Mouse (Mus musculus): Measurements from ENCODE around the gene Ugt1a8.
"Not testable (repeated sequence)": the region's sequence is repeated elsewhere in the genome, so short reads cannot be mapped to it uniquely, and the experiment has no call there.

The Ugt1a8 gene

DNA sequence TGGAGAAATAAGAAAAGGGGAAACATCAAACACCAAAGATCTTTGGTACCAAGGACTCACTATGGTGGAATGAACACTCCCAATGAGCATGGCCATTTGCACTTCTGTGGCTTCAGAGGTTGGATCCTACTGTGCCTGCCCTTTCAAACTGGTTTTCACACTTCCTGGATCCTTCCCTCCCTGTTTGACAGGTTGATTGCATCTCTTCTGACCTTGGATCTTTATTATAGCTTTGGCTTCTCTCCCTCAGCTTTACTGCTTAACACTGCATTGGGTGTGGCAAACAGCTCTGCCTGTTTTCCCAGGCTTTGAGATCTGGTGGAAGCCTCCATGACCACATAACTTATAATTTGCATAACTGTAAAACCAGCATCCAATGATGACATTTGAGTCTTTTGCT lies 132.7 kb downstream of the Ugt1a8 start:
- DNase-seq (ENCODE audit: low spot score in 2 of 2) = peak in 1 of 2 experiments; percentile 63

DNA sequence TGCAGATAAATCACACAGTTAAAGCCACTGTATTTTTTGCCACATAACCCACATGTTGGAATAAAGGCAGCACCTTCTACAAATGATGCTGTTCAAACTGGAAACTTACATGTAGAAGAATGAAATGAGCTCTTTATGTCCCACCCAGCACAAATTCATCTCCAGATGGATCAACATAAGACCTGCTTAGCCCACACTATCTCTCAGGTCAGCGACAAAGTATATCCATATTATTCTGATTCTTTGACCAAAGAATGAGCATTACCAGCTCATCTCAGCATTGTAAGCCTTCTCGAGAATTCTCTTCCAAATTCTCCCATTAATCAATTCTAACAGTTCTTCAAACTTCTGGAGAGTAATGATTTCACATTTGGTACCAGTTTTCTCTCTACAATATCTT lies 134.6 kb downstream of the Ugt1a8 start:
- DNase-seq (ENCODE audit: low spot score in 2 of 2) = peak in 1 of 2 experiments; percentile 0

DNA sequence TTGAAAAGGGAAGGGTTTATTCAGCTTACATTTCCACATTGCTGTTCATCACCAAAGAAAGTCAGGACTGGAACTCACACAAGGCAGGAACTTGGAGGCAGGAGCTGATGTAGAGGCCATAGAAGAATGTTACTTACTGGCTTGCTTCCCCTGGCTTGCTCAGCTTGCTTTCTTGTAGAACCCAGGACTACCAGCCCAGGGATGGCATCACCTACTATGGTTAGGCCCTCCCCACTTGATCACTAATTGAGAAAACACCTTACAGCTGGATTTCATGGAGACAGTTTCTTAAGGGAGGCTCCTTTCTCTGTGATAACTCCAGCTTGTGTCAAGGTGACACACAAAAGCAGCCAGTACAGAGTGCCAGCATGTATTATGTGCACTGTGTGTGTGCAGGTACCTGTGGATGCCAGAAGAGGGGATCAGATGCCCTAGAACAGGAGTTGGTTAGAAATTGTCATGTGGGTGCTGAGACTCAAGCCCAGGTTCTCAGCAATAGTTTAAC lies 135.4 kb downstream of the Ugt1a8 start:
- DNase-seq (ENCODE audit: low spot score in 2 of 2) = peak in 1 of 2 experiments; percentile 60

DNA sequence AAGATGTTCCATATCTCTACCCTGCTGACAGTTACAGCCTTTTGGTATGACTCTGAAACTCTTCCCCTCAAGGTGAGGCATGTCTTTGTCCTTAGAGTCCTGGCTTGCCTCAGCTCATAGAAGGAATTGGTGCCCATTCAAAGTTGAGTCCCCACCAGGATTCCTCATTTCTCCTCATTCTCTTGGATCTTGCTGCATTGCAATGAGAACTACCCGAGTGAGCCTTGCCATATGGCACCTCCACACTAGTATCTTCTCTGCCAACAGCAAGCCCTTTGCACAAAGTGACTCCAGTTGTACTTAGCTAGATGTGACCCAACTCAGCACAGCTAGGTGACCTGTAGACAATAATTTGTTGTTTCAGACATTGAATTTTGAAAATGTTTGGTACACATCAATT lies 136.0 kb downstream of the Ugt1a8 start:
- DNase-seq (ENCODE audit: low spot score in 2 of 2) = peak in 1 of 2 experiments; percentile 70

DNA sequence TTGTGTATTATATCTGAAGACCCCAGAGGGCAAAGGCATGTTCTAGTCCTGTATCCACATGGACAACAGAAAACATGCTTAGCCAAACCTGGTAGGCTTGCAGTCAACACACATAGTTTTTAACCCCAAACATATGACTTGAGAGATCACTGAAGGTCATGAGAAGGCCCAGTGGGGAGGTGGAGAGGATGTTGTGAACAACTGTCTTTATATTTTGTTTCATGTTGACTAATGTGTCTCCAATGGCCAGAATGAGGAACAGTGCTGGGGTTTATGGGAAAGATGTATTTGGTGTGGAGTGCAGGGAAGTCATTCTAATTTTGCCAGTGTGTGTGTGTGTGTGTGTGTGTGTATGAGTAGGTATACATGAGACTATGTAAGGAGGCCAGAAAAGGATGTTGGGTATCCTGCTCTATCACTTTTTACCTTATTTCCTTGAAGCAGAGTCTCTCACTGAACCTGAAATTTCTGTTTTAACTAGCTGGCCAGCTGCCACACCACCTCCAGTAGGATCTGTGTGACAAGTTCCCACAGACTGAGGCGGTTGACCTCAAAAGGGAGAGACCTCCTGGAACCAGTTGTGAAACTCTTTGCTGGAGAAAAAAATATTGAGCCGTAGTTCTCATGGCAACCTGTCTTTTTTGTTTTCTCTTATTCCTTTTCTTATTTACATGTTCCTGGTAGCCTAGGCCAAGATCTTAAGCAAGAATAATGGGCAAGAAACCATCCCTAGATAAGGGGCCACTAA lies 136.6 kb downstream of the Ugt1a8 start:
- DNase-seq (ENCODE audit: low spot score in 2 of 2) = peak in 1 of 2 experiments; percentile 77

DNA sequence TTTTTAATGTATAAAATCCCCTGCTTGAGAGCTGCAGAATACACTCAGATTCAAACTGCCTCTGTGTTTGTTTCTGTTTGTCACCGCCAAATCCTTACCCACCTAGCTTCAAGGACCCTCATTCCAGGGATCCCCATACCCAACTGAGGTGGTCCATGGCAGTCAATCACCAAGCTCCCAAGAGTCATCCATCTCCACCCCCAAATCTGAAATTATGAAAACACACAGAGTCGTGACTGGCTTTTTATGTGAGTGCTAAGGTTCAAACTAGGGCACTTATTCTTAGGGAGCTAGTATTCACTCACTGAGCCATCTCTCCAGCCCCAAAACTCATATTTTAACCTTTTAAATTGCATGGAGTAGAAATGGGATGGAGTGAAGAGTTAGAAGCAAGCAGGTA lies 137.7 kb downstream of the Ugt1a8 start:
- not testable (repeated sequence) for DNase-seq (ENCODE audit: low spot score in 2 of 2)

DNA sequence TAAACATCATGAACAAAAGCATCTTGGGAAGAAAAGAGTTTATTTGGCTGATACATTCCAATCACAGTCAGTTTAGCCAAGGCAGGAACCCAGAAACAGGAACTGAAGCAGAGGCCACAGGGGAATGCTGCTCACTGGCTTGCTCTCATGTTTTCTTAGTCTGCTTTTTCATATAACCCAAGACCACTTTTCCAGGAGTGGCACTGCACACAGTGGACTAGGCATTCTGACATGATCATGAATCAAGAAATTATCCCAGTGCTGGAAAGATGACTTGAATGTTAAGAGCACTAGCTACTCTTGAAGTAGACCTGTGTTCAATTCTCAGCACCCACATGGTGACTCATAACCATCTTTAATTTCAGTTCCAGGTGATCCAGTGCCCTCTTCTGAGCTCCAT lies 138.1 kb downstream of the Ugt1a8 start:
- no peak for DNase-seq (ENCODE audit: low spot score in 2 of 2)

DNA sequence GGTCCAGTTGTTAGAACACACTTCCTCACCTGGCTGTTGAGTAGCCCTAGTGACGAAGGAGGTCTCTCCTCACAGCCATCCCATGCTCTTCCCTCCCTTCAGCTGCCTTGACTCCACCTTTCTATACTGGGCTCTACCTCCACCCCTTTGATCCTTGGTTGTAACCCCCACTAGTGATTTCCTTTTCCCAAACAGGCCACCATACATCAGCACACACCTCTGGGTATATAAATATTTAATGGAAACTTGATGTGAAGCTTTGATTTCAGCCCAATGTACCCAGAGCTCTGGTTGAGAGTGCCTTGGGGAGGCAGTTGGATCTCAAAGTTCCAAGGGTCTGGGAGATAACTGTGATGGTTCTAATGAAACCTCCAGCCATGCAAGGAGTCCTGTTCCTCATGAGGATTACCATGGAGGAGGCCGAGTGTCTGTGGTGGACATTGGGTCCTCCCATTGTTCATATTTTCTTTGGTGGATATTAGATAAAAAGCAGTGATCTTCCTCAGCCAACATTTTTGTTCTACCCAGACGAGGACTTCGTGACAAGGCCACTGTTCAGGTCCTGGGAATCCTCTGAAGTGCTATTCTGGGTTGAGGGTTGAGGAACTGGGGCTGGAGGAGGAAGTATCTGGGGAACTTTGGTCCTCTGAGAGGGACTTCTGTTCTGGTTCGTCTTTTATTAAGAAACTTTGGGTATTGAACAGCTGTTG lies 139.2 kb downstream of the Ugt1a8 start, which contains the start of gene Mroh2a:
Mroh2a (plus strand) TSS at position 317 of the 710 bp plus-strand sequence.
- DNase-seq (ENCODE audit: low spot score in 2 of 2) = peak; percentile 18 to 65

DNA sequence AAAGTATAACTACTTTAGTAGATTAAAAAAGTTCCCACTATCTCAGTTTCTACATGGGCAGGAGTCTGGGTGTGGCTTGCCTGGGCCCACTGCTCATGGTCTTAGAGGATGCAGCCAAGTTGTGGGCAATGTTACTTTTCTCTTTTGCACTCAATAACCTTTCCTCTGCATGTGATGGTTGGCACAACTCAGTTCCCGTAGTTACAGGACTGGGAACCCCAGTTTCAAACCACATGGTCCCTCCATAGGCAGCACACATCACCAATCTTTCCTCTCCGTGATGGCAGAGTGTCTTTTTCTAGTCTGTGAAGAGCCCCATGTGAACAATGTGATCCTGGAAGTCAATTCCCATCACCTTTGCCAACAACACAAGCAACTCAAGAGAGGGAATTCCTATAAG lies 139.9 kb downstream of the Ugt1a8 start:
- peak in 1 of 2 experiments; percentile 62 for DNase-seq (ENCODE audit: low spot score in 2 of 2)

DNA sequence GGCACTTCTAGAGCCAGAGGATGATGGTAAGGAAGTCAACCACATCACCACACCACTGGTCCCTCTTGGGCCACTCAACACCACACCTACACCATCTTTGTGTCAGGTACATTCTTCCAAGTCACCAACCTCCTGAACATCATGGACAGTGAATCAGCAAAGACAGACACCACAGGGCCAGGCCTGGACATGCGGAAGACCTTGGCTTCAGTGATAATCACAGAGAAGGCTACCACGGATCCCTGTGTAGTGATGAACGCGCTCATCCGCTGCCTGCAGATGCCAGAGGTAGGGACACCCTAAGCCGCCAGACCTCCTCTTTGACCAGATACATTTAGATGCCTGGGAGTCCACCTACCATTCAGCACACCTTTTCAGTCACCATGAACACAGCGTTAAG lies 140.5 kb downstream of the Ugt1a8 start:
- peak in 1 of 2 experiments; percentile 76 for DNase-seq (ENCODE audit: low spot score in 2 of 2)

DNA sequence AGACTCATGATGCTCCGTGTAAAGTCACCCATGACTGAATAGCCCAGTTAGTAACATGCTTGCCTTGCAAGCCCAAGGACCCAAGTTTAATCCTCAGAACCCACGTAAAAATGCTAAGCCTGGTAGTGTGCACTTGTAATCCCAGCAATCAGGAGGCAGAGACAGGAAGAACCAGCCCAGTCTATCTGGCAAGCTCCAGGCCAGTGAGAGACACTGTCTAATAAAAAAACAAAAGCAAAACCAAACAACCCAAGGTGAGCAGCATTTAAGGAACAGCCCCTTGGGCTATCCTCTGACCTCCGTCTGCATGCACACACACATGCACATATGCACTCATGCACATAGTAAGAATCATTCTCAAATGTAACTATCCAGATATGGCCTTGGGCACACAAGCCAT lies 142.0 kb downstream of the Ugt1a8 start:
- peak; percentile 23 to 62 for DNase-seq (ENCODE audit: low spot score in 2 of 2)

DNA sequence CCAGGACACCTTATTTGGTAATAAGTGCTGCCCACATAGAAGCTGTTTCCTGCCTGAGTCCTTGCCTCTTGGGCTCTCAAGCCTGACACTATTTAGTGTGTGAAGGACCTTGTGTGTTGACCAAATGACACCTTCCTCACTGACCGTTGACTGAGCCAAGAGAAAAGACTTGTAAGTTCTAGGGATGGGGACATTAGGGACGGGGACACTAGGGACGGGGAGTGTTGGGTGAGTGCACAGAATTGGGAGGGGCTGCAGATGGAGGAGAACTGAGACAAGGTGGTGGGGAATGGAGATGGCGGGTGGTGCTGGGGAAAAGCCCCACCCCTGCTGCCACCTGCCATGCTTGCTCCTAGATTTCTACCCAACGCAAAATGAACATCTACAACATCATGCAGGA lies 142.4 kb downstream of the Ugt1a8 start:
- peak; percentile 52 to 82 for DNase-seq (ENCODE audit: low spot score in 2 of 2)

DNA sequence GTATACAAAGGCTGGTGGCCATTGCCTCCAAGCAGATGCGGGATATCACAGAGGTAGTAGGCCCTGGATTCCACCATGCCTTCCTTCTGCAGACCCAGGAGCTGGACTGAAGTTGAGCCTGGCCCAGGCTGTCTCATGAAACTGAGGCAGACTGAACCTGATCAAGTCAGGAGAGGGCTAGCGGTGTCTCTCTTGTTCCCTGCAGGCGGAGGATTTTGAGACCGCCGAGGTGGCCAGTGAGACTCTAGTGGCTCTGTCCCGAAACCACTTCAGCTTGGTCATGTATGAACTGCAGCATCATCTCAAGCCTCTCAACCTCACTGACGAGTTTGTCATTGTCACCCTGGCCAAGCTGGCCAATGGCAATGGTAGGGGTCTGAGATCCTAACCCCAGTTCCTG lies 142.8 kb downstream of the Ugt1a8 start:
- peak; percentile 38 to 79 for DNase-seq (ENCODE audit: low spot score in 2 of 2)

DNA sequence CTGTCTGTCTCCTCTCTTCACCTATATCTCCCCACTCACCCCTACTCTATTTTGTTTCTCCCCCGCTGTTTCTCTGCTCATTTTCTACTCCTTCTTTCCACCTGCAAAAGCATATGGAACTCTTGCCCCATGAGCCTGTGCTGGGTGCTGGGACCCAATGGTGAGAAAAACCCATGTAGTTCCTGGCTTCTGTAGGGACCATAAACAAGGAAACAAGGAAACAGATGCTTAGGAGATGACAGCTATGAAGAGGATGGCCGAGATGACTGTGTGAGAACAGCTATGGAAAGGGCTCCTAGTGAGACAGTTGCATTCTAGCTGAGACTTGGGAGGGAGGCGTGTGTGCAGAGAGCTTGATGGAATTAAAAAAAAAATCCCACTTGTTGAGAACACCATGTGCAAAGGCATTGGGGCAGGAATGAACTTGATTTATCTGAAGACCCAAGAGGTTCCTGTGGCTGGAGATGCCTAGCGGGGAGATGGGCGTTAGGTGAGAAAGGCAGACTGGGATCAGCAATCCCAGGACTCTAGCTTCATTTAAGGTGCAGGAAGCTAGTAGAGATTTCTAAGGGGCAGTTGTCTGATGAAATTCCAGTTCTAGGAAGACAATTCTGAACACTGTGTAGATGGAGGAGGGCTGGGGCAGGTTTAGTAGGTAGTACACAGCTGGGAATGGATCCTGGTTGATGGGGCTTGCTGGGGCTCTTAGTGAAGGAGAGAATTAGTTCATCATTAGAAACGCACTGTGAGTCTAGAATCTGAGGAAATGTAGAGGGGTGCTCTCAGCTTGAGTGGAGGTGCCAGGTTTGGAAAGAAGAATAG lies 143.6 kb downstream of the Ugt1a8 start:
- peak; percentile 19 to 65 for DNase-seq (ENCODE audit: low spot score in 2 of 2)

DNA sequence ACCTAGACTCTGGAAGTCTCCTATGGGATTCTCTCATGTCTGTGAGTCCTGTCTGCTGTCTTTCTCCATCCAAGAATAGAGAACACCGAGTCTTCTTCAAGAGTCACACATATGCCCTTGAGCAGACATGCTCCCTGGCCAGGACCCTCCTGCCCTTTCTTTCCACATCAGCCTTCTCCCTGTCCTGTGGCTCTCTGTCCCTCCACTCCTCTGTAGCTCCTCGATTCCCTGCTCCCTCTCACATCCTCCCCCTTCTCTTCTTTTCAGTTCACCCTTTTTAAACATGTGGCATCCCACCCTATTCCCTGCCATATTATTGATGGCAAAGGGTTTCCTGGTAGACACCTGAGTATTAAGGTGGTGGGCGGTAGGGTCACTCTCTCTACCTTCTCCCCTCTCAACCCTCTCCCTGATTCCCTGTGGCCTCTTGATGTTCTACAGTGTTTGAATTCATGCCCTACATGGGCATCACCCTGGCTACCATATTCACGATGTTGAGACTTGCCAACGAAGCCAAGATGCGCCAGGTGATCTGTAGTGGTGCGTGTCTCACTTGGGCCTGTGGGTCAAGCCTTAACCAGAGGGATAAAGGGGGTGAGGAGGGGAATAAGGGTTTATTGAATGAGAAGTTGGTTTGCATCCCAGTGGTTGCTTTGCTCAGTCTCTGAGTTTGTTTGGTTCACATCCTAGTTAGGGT lies 144.3 kb downstream of the Ugt1a8 start:
- DNase-seq (ENCODE audit: low spot score in 2 of 2) = peak; percentile 34 to 77

DNA sequence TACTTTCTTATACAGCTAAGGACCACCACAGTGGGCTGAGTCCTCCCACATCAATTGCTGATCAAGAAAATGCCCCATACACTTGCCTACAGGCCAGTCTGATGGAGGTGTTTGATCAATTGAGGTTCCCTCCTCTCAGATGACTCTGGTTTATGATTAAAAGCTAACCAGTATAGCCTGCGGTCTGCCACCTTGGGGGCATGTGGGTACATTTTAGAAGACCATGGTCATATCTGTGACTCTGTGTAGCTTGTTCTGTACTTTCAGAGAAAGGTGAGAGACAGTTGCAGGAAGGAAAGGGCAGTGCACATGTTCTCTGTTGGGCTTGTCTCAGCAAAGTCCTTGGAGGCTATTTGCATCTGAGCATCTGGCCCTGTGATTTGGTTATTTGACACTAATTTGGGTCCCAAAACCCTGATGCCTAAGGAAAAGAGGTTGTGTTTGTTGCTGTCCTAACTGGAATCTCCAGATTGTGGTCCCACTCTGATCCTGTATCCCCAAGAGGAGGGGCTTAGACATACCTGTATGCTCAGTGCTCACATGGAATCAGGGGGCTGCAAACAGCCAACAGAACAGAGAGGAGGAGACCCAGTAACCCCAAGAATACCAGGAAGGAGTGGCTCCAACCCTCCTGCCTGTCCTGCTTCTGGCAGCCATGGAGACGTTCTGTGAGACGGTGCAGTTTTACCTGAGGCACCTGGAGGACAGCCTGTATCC lies 145.2 kb downstream of the Ugt1a8 start:
- peak in 1 of 2 experiments; percentile 59 for DNase-seq (ENCODE audit: low spot score in 2 of 2)

DNA sequence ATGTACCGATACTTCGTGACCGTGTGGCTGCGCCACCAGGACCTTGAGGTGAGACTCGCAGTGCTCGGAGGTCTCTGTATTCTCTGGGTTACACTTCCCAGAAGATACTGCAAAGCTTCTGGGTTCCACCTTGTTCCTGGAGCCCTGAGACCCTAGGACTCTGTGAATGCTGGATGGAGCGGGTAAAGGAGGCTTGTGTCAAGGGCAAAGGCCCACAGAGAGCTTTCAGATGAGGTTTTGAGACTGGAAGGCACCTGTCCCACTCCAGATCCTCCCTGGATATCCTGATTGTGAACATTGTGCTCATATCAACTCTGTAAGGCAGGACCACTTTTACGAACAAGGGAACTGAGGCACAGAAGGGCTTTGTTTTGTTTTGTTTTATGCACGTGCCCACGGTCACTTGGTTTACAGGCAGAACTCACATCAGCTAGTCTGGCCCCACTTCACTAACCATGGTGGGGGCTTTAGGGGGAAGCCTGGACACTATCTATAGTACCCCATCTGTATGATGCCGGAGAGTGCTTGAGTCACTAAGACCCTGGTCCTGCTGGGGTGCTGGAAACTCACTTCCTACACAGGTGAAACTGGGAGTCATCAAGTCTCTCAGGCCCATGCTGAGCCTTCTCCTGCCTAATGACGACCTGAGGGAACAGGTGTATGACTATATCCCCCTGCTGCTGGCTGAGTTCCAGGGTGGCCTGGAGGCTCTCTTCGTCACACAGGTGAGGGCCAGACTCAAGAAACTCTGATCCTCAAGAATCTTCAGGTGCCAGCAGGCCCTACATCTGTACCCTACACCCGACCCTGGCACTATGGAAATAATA lies 146.0 kb downstream of the Ugt1a8 start:
- DNase-seq (ENCODE audit: low spot score in 2 of 2) = peak in 1 of 2 experiments; percentile 88

DNA sequence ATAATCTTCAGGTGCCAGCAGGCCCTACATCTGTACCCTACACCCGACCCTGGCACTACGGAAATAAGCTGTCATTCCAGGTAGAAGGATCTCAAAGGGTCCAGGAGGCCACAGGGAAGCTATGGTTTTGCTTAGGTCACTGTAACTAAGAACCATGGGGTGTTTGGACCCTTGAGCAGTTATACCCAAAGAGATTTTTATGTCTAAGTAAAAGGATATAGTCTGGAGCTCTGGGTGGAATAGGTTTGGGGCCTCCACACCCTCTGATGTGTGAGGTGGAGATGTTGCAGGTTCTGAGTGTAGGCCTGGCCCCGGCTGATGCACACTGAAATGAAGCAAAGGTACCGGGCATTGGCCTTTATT lies 146.6 kb downstream of the Ugt1a8 start:
- no peak for DNase-seq (ENCODE audit: low spot score in 2 of 2)

DNA sequence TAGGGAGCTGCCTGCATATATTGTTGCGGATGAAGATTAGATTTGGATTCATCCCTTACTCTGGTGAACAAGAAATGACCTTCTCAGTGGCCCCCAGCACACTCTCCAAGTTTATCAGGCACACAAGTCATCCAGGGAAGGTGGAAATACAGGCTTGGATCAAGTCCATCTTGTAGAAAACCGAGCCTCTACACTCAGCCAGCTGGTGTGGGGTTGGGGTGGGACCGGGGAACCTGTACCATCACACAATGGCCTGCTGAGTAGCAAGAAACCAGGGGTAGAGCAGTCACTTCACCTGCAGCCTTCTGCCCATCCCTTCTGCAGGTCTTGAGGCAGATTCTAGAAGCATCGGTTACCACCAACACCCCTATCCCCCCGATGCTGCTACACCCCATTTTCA lies 147.0 kb downstream of the Ugt1a8 start:
- DNase-seq (ENCODE audit: low spot score in 2 of 2) = no peak
